Mouse (Mus musculus) lung, postnatal 14 days (tissue): ENCODE data around the gene Kif26a.

Source experiments
- DNase-seq: peaks from one replicate; pipeline ENCODE4 v3.0.0; 2021

Gene Kif26a

DNA sequence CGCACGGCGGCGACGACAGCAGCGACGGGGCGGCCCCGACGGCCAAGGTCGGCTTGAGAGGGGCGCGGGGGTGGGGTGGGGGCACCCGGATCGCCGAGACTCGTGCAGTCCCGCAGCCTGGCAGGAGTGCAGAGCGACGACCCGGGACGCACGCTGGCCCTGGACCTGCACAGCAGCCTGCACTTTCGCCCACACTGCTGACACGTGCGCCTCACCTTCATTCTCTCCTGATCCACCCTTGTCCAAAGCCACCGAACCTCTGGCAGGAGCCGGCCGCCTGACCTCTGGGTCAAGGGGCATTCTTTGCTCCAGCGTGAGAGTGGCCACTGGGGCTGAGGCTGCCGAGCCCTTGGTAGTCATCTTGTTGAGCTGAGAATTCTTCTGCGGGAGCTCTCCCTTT lies 15.1 kb upstream of the Kif26a start:
- no peak for DNase-seq

DNA sequence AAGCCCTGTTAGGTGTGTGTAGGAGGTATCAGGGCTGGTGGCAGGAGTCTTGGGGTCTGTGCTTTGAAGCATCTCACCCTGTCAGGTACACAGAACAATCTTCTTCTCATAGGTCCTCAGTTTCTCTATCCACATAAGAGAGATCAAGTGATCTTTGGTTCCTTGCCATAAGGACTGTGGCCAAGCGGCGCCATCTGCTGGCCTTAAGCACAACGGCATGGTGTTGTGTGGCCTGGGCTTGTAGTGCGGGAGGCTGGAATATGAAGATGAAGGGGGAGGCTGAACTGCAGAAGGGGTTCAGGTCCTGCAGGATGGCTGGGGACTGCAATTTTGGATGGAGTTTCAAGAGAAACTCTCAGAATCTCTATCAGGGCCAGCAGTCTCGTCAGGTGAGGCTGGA lies 5.8 kb upstream of the Kif26a start:
- DNase-seq: peak; percentile 65

DNA sequence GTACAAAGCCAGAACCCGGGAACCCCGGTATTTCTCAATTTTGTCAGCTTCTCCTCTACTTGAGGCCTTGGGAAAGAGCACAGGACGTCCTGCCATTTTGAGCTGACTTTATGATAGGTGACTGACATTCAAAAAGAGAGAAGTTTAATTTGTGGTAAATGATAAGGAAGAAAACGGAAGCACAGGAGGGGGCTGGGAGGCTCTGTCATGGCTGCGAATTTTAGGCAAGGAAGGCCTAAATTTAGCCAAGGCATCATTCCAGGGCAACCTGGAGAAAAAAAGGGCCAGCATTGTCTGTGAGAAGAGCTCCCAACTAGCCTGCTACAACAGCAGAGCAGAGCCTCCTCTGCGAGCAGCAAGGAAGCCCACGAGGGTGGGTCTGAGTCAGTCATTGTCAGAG lies 5.3 kb upstream of the Kif26a start:
- no peak for DNase-seq

DNA sequence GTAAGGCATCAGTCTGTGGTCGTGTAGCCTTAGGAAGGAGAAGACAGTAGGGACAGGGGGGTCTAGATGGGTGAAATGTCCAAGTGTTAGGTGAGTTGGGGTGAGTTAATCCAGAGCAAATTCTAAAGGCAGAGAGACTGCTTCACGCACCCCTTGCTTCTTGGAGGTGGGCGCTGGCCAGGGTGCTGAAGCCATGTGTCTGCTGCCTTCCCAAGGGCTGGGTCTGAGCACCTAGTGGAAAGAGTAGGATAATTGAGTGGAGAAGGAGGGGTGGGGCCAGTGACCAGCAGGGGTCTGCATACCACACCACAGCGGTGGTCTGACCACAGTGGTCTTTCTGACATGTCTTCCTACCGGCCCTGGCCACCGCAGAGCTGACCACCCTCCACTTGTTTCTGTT lies 4.7 kb upstream of the Kif26a start:
- peak; percentile 72 for DNase-seq

DNA sequence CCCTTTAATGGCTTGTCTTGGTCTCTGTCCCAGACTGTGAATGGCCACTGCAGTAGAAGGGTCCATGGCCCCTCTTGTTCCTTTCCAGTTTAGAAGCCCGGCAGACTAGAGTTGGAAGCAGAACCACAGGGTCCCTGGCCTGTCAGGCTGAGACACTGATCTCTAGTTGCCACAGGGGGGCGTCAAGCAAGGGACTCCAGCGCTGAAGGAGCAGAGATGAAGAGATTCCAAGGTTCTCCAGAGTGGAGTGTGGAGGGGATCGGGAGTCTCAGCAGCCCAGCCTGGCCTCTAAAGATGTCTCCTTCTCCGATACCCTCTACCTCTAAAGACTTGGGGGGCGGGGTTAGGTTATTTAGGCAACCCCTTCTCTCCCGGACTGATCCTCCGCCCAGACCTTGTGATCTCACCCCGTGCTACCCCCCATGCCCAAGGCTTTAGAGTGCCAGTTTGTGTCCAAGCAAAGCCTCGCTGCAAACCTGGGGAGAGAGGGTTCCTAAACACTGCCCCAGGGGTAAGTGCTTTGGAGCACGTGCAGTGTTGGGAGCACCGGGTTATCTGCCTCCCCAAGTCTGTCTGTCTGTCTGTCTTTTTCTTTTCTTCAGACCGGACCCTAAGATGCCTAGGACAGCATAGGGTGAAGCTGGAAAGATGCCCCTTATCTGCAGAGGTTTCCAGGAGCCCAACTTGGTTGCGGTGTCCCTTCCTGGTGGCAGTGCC lies 2.7 kb upstream of the Kif26a start:
- DNase-seq: no peak

DNA sequence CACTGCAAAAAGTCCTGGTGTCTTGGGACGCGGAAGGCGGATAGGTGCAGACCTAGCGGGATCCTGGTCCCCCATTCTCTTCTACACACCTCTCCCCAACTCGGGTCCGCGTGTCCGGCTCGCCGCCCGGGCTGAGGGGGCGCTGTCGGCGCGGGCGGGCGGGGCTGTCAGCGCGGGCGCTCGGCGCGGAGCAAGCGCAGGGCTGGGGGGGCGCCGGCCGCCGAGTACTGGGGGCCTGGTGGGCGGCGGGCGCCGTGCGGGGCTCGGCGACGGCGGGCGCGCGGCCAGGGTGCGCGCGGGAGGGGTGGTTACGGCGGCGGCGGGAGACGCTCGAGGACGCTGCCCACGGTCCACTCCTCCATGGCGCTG lies 2.2 kb upstream of the Kif26a start:
- DNase-seq: no peak

DNA sequence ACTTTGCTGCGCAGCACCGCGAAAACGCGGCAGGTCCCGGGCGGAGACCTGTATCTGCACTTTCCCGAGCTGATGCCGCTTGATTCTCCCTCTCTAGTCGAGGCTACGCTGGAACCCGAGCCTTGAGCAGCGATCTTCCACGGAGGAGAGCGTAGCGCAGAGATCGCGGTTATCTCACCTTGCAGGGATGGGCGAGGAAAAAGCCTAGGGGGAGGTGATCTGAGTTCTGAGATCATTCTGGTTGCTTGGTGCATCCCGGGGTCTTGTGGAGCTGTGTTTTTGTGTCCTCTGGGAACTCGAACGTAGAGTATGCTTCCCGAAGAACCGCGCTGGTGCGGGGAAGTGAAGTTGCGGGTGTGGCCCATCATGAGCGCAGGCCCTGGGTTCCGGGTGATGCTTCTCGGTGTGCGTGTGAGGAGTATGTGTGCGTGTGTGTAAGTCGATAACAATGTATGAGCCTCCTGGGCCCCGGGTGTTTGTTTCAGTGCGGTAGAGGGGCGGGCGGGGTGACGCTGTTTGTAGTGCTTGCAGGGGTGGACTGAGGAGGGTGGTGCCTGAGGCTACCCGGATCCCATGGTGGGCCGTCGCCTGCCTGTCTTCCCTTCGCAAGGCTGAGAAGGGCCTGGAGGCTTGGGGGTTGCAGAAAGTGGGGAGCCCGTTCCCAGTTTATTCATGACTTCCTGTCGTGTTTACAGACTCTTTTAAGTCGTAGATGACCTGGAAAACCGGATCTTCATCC lies 1.5 kb upstream of the Kif26a start:
- no peak for DNase-seq

DNA sequence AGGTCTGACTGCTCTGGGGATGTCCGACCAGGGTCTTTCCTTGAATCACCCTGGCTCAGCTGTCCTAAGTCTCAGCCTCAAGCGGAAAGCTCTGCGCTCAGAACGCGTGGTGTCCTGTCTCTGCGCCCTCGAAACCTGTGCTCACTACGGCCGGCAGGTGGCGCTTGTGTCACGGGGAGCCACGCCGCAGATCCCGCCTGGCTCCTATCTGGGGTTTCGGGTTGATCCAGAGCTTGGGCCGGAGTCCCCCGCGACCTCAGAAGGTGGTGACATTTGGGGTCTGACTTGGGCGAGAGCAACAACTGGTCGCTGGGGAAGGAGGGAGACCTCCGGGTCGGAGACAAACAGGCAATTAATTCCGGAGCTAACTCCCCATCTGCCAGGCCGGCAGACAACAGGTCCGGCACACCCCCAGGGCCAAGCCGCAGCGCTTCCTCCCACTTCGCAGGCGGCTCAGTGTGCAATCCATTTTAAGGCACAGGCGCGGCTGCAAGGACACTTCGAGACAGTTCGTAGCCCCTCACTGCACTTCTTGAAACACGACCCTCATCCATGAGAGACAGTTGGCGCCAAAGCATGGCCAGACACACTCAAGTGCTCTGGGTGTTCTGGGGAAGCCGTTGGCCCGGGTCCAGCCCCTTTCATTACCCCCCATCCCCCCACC lies 665 bp upstream of the Kif26a start:
- peak; percentile 88 for DNase-seq

DNA sequence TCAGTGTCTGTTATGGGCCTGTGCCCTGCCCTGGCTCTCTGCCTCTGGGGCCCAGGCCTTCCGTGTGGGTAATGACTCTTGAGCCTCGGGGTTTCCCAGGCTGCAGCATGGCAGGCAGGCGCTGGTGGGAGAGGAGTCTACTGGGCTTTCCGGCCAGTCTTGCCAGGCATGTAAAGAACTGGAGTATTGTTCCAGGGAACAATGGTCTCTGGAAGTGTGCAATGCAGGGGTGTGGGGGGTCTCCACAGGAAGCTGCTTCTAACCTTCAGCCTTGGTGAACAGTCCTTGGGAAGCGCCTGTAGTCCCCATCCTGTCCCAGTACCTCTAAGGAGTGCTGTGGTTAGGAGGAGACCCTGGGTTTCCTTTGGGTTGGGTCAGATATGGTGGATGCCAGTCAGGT lies 1.4 kb downstream of the Kif26a start:
- DNase-seq: no peak

DNA sequence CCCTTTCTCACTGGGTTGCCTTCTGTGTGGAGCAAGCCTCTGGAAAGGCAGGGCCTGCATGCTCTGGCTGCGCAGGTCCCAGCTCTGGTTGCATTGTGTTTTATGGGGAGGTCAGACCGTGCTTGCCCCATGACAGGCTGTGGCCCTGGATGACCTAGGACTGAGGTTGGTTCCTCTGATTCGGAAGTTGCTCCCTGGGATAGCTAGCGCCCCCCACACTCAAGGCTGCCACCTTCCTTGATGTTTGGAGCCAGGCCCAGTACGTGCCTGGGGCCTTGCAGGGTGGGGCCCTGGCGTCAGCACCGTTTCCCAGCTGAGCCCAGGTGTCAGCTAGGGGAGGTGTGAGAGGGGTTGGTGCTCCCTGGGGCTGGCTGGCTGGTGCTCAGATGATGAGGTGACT lies 4.0 kb downstream of the Kif26a start:
- DNase-seq: no peak

DNA sequence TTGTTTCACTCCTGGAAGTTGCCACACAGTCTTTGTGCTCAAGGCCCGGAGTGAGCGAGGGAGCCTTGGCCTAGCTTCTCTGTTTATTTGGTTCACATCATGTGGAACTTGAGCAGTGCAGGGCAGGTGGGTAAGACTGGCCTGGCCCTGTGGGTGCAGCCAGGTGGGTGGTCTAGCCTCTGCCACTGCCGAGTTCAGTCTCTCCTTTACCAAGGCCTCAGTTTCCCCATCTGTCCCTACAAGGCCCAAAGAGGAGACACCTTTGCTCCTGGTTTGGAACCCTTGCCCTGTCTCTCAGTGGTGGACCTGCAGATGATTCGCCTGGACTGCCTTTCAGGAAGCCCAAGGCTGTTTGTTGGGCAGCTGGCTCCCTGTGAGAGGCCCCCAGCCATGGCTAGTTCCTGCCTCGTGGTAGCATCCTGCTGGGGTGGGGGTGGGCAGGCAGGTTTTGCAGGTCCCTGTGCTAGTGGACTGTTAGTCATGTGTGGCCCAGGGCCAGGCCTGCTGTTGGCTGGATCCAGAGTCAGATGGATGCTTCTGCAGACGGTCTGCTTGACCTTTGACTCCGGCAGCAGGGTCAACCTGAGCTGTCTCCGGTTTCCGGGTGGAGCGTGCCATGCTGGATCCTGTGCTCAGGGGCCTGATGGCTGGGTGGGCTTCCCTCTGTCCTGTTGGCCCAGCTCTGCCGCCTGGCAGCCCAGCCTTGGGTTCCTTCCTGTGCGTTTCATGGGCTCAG lies 5.4 kb downstream of the Kif26a start:
- DNase-seq: no peak

DNA sequence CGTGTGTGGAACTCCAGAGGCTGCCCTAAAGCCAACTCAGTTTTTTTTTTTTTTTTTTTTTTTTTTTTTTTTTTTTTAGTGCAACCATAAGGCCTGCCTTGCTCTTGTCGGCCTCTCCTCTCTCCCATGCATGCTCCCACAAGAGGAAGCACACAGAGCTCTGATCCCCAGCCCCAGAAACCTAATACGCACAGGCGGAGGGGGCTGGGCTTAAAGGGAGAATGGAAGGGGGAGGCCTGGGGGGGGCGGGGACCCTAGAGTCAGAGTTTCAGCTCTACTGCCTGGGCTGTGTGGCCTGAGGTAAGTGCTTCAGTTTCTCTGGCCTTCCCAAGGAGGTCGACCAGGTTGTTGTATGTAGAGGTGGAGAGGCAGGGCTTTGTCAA lies 6.0 kb downstream of the Kif26a start:
- DNase-seq: no peak

DNA sequence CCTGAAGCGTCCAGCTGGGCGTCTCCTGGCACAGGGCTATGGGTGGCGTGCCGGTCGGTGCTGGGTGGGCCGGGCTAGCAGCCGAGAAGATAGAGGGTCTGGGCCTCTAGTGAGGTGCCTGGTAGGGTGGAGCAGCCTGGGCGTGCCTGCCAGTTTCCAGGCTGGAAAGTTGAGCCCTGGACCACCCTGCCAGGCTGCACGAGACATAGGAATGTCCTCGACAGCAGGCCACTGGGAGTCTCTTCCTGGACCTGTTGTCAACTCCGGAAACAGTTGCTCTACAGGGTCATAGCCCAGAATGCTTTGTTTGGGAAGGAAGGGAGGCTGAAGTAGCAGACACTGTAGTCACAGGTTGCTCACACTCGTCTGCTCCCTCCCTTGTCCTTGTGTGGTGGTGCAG lies 7.6 kb downstream of the Kif26a start:
- peak; percentile 34 for DNase-seq

DNA sequence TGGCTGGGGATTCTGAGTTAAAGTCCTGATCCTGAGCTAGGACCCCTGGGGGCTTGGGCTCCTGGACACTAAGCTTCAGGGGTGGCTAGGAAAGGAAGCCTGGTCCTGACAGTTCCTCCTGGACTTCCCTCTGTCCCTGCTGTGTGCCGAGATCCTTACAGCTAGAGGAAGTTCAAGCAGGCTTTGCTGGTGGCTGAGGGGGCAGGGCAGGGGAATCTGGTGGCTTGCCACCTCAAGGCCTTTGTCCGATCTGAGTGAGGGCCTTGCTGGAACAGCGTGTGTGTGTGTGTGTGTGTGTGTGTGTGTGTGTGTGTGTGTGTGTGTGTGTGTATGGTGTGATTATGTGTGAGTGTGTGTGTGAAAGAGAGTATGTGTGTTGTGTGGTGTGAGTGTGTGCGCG lies 8.5 kb downstream of the Kif26a start:
- no peak for DNase-seq

DNA sequence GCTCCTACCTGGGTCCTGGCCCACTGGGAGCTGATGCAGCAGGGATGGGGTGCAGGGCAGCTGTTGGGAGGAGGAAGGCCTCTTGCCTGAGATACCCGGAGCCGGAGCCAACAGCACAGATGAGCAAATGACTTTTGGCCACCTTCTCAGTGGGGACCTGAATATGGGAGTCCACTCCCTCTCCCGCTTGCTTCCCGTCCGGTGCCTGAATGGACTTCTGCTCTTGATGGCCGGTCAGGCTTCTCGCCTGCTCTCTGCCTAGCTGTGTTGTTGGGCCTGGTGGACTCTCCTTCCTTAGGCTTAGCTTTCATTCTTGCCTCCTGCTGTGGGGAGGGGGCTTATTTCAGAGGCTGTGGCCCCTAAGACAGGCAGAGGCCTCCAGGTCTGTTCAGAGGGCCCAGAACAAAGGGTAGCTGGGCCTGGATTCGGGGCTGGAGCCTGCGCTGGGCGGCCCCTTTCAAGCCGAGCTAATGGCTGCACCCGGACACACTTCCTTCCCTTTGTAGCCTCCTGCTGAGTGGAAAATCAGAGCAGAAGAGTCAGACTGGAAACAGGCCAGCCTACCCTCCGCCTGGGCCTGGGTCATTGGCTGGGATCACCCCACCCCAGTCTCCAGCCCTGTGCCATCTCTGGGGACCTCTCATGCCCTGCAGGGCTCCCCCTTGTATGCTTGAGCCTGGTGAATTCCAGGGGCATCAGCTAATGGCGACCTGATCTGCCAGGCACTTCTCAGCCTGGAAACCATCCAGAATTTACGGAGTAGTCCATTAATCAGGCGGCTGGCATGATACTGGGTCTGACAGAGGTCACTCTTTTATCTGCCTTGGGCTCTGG lies 9.4 kb downstream of the Kif26a start:
- peak; percentile 58 for DNase-seq

DNA sequence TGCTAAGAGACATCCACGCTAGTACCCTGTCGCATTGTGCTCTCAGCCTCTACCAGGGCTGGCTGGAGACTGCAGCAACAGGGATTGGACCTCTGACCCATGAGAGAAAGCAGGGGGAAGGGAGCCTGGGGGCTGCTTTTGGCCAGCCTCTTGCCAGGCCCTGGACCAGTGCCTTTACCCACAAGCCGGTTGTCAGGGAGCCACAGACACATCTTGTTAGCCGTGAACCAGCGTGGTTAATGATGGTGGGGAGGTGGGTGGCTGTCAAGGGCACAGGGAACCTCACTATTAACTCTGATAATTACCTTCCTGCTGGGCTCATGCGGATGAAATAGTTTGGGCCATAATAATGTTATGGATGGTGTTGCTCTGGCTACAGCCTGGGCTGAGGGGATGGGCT lies 10.8 kb downstream of the Kif26a start:
- DNase-seq: no peak

DNA sequence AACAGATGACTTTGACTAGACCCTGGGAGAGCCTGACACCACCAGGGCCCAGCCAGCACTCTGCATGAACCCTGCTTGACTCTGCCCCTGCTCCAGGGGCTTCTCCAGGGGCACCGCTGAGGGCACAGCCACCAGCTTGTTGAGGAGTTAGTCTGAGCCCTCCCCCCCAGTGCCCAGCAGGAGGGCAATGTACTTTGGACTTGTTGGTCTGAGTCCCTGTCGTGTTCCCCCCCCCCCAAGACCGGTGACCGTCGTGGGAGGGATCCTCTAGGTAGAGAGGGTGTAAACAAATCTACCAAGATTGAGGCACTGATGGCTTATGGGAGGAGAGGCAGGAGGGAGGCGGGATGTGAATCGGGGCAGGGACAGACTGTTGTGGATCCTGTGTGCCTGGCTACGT lies 12.2 kb downstream of the Kif26a start:
- no peak for DNase-seq

DNA sequence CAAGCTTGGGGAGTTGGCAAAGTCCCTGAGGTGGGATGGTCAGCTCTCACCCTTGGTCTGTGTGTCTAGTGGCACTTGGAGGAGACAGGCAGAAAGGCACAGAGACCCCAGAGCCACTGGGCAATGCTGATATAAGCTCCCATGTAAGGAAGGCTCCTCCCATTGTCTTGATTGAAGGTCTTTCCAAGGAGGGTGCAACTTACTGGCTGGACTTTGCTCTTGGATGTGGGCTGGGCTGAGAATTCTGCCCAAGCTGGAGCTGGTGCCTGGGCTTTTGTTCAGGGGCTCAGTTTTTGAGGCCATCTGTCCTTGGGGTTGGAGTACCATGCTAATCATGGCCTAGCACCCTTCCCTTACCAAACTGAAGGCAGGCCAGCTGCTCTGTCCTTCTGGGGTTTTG lies 12.8 kb downstream of the Kif26a start:
- no peak for DNase-seq

DNA sequence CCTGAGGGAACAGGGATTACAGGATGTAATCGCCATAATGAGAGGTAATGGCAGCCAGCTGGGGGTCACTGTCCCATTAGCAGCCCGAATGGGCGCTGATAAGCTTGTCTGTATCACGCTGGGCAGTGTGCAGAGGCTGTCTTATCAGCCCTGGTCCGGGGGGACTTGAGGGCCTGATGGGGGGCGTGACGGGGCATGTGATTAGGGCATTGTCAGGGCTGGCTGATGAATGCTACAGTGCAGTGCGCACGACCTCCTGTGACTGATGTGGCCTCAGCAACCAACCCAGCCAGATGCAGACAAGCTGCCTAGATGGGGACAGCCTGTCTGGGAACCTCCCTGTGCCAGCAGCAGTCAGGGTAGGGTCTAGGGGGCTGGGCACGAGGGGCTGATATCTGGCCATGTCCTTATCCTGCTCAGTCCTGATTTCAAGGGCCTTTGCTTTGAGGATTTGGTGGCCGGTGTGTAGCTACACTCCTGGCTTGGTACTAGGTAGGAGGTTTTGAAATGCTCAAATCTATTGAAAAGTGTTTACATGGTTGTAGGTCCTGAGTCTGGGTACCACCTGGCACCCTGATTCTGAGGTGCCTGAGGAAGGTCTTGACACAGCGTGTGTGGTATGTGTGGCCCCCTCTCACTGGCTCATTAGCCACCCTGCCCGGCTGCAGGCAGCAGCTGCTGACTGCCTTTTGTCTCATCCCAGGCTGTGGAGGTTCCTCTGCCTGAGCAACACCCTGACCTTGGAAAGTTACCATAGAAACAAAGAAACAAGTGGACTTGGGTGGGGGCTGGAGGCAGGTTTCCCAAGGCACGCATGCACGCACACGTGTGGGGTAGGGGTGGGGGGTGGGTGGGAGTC lies 18.2 kb downstream of the Kif26a start:
- DNase-seq: no peak

DNA sequence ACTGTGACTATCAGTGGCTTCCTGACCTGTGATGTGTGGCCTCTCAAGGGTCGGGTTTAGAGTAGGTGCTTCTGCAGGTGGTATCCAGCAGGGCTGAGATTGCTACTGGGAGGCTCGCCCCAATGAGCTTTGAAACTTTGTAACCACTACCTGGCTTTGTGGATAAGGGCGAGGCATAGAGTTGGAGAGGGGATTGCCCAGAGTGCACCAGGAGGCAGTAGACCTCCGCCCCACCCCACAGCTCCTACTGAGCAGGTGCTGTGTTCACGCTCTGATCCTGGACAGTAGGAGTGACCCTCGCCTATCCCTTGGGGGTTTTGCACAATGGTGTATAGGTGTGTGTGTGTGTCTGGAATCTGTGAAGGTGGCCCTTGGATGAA lies 18.8 kb downstream of the Kif26a start:
- no peak for DNase-seq

DNA sequence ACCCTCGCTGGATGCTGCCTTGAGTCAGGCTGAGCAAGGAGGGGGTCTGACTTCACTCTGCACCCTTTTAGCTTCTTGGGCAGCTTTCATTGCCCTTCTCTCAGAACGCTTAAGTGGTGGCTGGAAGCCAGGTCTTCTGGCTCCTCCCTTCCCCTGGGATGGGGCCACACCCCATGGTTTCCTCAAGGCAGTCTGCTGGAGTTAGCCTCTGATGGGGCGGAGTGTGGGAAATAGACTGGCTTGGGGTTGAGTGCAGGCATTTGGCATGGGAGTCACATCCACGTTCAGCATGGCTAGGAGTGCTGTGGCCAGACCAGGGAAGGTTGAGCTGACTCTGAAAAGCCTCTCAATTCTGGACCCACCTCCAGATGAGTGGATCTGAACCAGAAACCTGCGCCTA lies 23.2 kb downstream of the Kif26a start:
- peak; percentile 67 for DNase-seq
